Mouse (Mus musculus) midbrain, embryonic 10.5 days (tissue): Measurements from ENCODE around the gene Atp5g2. TPM values are rescaled to one million over a fixed set of nuclear protein-coding genes. Genes with fewer than 3 reads are reported as not detected.

Experiments
- DNase-seq: peaks from one replicate; pipeline ENCODE4 v3.0.0-alpha.2; 2017; ENCODE audit warnings: low spot score
- H3K27ac ChIP-seq: fragments of 300-500 bp; sonication (generic); replicated peaks from 2 replicates; pipeline ENCODE4 v1.5.1; 2016; ENCODE audit warnings: mild to moderate bottlenecking
- H3K27me3 ChIP-seq: fragments of 300-500 bp; sonication (generic); 2 replicates; pipeline ENCODE4 v1.6.1; 2016; ENCODE audit warnings: low read depth, mild to moderate bottlenecking; ENCODE audit not compliant: poor library complexity, severe bottlenecking
- H3K36me3 ChIP-seq: fragments of 300-500 bp; sonication (generic); 2 replicates; pipeline ENCODE4 v1.6.1; 2016; ENCODE audit warnings: mild to moderate bottlenecking, moderate library complexity
- H3K4me1 ChIP-seq: fragments of 300-500 bp; sonication (generic); 2 replicates; pipeline ENCODE4 v1.6.1; 2016
- H3K4me3 ChIP-seq: fragments of 300-500 bp; sonication (generic); 2 replicates; pipeline ENCODE4 v1.5.1; 2016; ENCODE audit warnings: mild to moderate bottlenecking, moderate library complexity
- H3K9me3 ChIP-seq: fragments of 300-500 bp; sonication (generic); replicated peaks from 2 replicates; pipeline ENCODE4 v1.6.1; 2016; ENCODE audit warnings: mild to moderate bottlenecking
- WGBS: fragments of 180-500 bp; shearing (Covaris S2); methylation state at CpG from one replicate; pipeline ENCODE4 v1.1.7; 2016; 5-methylcytosine and 5-hydroxymethylcytosine counted together
- microRNA counts: library from miRNA; unstranded; fragments of <30 nt; microRNA quantifications from one replicate; lab custom pipeline; 2017
- microRNA-seq: library from miRNA; unstranded; fragments of <30 nt; microRNA quantifications from one replicate; pipeline ENCODE4, GENCODE M21; 2017
- polyA plus RNA-seq: library from polyadenylated mRNA; unstranded; fragments of >200 nt; fragmentation: Nextera tagmentation; extraction: Ambion mirVana; gene quantifications from 2 replicates; pipeline ENCODE4 v1.2.1, GENCODE M21; 2016

The Atp5g2 gene
- polyA plus RNA-seq, 1 experiment from 2014 or later, result 73.7 TPM

GRCm38 (mm10) chr15:102619486-102619885 is 52.7 kb downstream of the Atp5g2 start:
- H3K4me3 ChIP-seq, result no peak overlapping the region
- WGBS, result 91% methylated on average over 5 of the region's 5 CpGs
- H3K27ac ChIP-seq, result no peak overlapping the region
- no peaks in the 10 kb centered on the region for H3K9me3 ChIP-seq
- no peaks in the 10 kb centered on the region for H3K27me3 ChIP-seq
- 0 out of 2 replicates have a peak, but pooled peaks cover 7% of the 10 kb centered on the region for H3K36me3 ChIP-seq
- no peak for DNase-seq
- peaks cover 12% of the 10 kb centered on the region for H3K4me1 ChIP-seq

GRCm38 (mm10) chr15:102617654-102618053 is 54.5 kb downstream of the Atp5g2 start:
- Histone ChIP-seq H3K4me1 (no peaks in the 10 kb centered on the region), H3K36me3 (peaks cover 7% of the 10 kb centered on the region; the same call in 1 of the 2 replicates)

GRCm38 (mm10) chr15:102616174-102616573 is 56.0 kb downstream of the Atp5g2 start:
- no peak for DNase-seq
- H3K36me3 ChIP-seq, result peaks cover 7% of the 10 kb centered on the region; the same call in 1 of the 2 replicates
- no peak overlapping the region for H3K4me3 ChIP-seq
- no peaks in the 10 kb centered on the region for H3K27me3 ChIP-seq
- WGBS, result 95% methylated on average over 2 of the region's 2 CpGs
- H3K4me1 ChIP-seq, result no peaks in the 10 kb centered on the region
- H3K27ac ChIP-seq, result no peak overlapping the region
- H3K9me3 ChIP-seq, result no peaks in the 10 kb centered on the region

More at GRCm38 (mm10) chr15:102617654-102618053, 54.5 kb downstream of the Atp5g2 start:
- Histone ChIP-seq H3K27ac (no peak overlapping the region), H3K9me3 (no peaks in the 10 kb centered on the region), H3K27me3 (no peaks in the 10 kb centered on the region), H3K4me3 (no peak overlapping the region)
- no peak for DNase-seq
- WGBS, result 98% methylated on average over 1 of the region's 1 CpGs

- Histone ChIP-seq H3K36me3 (no peaks in the 10 kb centered on the region; the same call in 1 of the 2 replicates), H3K9me3 (no peaks in the 10 kb centered on the region), H3K4me1 (no peaks in the 10 kb centered on the region), H3K27ac (no peak overlapping the region), H3K4me3 (no peak overlapping the region), H3K27me3 (no peaks in the 10 kb centered on the region)
- no peak for DNase-seq
These were observed 57.9 kb downstream of the Atp5g2 start for GRCm38 (mm10) chr15:102614224-102614623.

GRCm38 (mm10) chr15:102612966-102613365 is 59.2 kb downstream of the Atp5g2 start:
- H3K4me3 ChIP-seq, result no peak overlapping the region
- H3K9me3 ChIP-seq, result no peaks in the 10 kb centered on the region
- no peak for DNase-seq

More at GRCm38 (mm10) chr15:102612966-102613365, 59.2 kb downstream of the Atp5g2 start:
- Histone ChIP-seq H3K4me1 (no peaks in the 10 kb centered on the region), H3K36me3 (no peaks in the 10 kb centered on the region; the same call in 1 of the 2 replicates), H3K27ac (no peak overlapping the region), H3K27me3 (no peaks in the 10 kb centered on the region)

MicroRNAs within 50 kb of the gene (microRNA counts, 519-probe panel; counts per million panel counts)
- microRNA mmu-miR-688 (lab: Ali Mortazavi, UCI), result not detected

Small RNA genes within 50 kb of the gene (microRNA-seq; reads per million reads assigned to microRNA genes)
- gene Mir688, result not detected

Other genes with a start within 250 kb of the Atp5g2 start
- 0.10 and 0.50 TPM in 2 replicates for gene Amhr2, start 227.0 kb downstream of the Atp5g2 start, polyA plus RNA-seq
- 75.7 and 82.3 TPM in 2 replicates for gene Prr13, start 213.3 kb downstream of the Atp5g2 start, polyA plus RNA-seq
- gene Pcbp2, start 201.8 kb downstream of the Atp5g2 start, polyA plus RNA-seq, result 194 and 201 TPM in 2 replicates
- gene Gm10337, start 168.6 kb downstream of the Atp5g2 start, polyA plus RNA-seq, result 3.5 TPM in 1 of 2 replicates, not detected in the other
- gene Map3k12, start 155.3 kb downstream of the Atp5g2 start, polyA plus RNA-seq, result 23.4 and 31.8 TPM in 2 replicates
- gene Tarbp2, start 154.2 kb downstream of the Atp5g2 start, polyA plus RNA-seq, result 133 and 143 TPM in 2 replicates
- 2.0 and 2.9 TPM in 2 replicates for gene Npff, start 147.4 kb downstream of the Atp5g2 start, polyA plus RNA-seq
- not detected in 2 replicates for gene Gm28047, start 47.3 kb downstream of the Atp5g2 start, polyA plus RNA-seq
- 14.9 and 21.8 TPM in 2 replicates for gene Atf7, start 46.9 kb downstream of the Atp5g2 start, polyA plus RNA-seq
- gene Calcoco1, start 49.8 kb upstream of the Atp5g2 start, polyA plus RNA-seq, result 26.0 and 31.1 TPM in 2 replicates
- gene Hoxc13, start 248.8 kb upstream of the Atp5g2 start, polyA plus RNA-seq, result not detected in 2 replicates